Mouse (Mus musculus) thymus, adult 18-20 months (tissue): ENCODE results near the gene Dlg1.

Experiments
- DNase-seq, 2 experiments: peaks; one replicate each; pipeline ENCODE4 v3.0.0; 2022; ENCODE audit warnings: mixed read lengths in 2 of 2

Gene Dlg1

GRCm38 (mm10) chr16:31910281-31910847, 247.1 kb downstream of the Dlg1 start:
- DNase-seq = no peak

GRCm38 (mm10) chr16:31917776-31918175, 254.5 kb downstream of the Dlg1 start:
- no peak for DNase-seq

- no peak for DNase-seq
Measured at GRCm38 (mm10) chr16:31918248-31918724, 255.0 kb downstream of the Dlg1 start.

- DNase-seq = no peak
Measured at GRCm38 (mm10) chr16:31924368-31924767, 261.1 kb downstream of the Dlg1 start.
